Mouse (Mus musculus) thymus, postnatal 0 days (tissue): ENCODE measurements around the gene Manba. TPM values are rescaled to one million over a fixed set of nuclear protein-coding genes. Genes with fewer than 3 reads are reported as not detected.
A peak's percentile ranks its signal among the peaks of the same experiment; 100 is the strongest.

ENCODE experiments used
- DNase-seq: peaks from one replicate; pipeline ENCODE4 v3.0.0-alpha.2; 2015; ENCODE audit warnings: low spot score
- polyA plus RNA-seq: library from polyadenylated mRNA; unstranded; fragments of >200 nt; fragmentation: Nextera tagmentation; extraction: Ambion mirVana; gene quantifications from 2 replicates; pipeline ENCODE4 v1.2.1, GENCODE M21; 2015

The Manba gene
- polyA plus RNA-seq, 1 experiment from 2014 or later, result 9.3 TPM

DNA sequence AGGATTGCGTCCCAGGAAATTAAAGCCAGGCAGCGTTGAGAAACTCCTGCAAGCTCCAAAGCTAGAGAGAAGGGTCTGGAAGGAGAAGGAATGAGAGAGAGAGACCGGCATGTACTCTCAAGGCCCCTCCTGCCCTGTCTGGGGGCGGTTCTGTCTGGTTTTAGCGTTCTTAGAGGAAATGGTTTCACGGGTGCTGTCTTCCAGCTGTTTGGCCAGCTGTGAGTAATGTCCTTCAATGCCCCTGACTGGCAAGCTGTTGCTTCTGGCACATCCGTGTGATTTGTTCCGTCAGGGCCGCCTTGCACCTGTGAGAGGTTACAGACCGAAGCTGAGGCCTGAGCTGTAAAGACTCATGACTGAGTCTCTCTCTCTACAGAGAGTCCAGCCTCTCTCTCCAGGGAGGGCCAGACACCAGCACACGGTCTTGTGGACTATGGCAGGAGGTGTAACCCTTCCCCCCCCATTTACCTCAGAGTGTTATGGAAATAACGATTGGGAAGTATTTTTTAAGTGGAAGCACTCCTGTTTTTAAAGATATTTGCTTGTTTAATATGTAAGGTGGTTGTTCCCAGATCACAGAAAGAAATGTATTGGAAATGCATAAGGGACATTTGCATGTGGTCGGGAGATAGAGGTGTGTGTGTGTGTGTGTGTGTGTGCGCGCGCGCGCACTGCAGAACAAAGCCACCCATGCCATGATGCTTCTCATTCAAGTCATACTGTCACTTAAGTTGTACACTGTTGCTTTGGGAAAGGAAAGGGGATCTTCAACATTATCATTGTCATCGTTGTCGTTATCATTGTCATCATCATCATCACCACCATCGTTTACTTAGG is 95.2 kb downstream of the Manba start:
- DNase-seq, result peak; percentile 61

DNA sequence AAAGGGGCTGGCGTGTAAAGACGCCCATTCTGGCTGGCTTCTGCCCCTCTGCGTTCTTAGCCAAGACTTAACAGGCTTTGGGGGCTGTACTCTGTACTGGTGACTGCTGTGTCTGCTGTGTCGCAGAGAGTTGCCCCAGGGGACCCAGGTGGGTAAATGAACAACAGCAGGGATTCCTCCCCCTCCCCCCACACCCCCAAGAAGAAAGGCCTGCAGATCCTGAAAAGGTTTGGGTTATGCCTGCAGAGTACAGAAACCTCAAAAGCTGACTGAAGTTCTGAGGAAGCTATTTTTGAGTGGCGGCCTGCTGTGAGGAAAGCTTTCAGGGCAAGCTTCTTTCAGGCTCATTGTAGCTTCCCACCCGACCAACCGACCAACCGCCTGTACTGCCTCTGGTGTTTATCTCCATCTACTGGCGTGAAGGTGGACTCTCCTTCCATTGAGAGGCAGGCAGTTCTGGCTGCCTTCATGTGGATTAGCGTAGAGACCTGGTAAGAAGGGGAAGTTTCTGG is 96.3 kb downstream of the Manba start:
- peak; percentile 79 for DNase-seq

- no peak for DNase-seq
Measured at GRCm38 (mm10) chr3:135582246-135582645, 96.8 kb downstream of the Manba start.

- no peak for DNase-seq
Measured at GRCm38 (mm10) chr3:135585482-135585881, 100.1 kb downstream of the Manba start.

GRCm38 (mm10) chr3:135586060-135586459 is 100.6 kb downstream of the Manba start:
- DNase-seq, result no peak

GRCm38 (mm10) chr3:135586471-135586880 is 101.1 kb downstream of the Manba start:
- DNase-seq, result peak; percentile 29

GRCm38 (mm10) chr3:135590471-135590870 is 105.1 kb downstream of the Manba start:
- DNase-seq, result no peak

DNA sequence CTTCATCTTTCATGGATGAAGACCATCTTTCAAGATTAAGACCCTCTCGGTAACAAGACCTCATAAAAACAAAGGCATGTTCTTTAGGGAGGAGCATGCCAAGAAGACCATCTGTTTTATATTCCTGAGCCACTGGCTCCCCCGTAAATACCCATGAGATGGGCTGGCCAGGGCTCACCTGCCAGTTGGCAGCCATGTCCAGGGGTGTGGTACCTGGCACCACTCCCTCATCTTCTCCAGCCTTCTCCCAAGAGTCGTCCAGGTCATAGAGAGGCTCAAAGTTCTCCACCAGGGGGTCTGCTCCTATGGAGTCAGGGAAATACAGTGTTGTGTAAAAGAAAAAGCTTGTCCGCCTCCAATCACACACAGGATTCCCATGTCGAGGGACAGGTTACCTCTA is 106.0 kb downstream of the Manba start:
- DNase-seq, result no peak

- DNase-seq, result no peak
Measured at GRCm38 (mm10) chr3:135592011-135592410, 106.6 kb downstream of the Manba start.

DNA sequence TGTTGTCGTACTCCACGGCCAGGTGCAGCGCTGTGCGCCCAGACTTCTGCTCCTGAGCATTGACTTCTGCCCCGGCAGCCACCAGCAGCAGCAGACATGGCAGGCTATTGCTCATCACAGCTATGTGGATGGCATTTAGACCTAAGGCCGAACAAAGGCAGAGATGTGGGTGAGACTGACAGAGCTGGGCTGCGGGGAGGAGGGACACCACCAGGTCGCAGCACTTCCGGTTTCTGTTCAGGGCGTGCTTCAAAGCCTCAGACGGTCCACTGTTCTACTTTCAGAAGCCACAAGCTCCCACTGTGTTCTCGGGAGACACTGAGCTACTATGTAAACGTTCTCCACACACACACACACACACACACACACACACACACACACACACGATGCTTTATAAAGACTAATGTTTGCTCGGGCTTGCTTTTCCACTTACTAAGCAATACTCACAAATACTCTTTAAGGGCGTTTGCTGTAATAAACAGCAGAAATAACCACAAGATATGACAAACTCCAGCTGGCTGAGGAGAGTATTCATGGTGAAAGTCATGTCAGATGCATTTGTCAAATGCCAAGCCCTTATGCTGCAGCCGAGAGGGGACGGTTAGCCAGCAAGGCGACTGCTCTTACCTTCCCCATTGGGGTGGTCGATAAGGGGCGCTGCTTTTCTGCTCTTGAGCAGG is 109.0 kb downstream of the Manba start:
- DNase-seq, result peak; percentile 54

DNA sequence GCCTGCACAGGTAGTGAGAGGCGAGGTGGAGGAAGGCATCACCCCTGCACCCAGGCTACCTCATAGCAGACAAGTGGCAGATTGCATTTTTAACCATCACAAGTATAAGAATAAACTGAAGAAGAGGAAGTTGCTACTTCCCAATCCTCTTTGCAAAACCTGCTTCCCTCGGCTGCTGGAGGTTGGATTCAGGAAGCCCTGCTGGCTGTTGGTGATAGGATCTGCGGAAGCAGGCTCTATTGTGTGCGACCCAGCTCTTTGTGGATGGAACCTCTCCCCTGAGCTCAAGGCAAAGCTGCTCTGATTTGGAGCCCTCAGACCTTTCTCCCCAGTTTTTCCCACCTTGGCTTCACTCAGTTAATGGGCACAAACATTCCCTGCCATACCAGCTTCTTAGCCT is 111.6 kb downstream of the Manba start:
- no peak for DNase-seq

- no peak for DNase-seq
Measured at GRCm38 (mm10) chr3:135598355-135598754, 112.9 kb downstream of the Manba start.

DNA sequence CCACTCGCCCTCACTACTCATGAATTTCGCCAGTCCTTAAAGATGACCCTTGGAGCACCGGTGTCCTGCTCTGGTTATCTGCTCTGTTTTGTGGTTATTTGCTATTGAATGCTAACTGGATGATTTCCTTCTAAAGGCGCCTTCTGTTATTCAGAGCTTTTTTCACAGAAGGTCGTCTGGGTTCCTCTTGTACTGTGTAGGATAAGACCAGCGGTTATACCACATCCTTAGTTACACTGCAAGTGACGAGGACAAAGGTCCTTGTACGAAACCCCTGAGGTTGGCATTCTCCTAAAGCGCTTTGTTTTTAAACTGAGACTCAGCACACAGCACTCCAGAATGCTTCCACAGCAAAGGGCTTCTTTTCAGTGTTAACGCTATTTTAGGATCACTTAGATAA is 117.3 kb downstream of the Manba start:
- peak; percentile 78 for DNase-seq

DNA sequence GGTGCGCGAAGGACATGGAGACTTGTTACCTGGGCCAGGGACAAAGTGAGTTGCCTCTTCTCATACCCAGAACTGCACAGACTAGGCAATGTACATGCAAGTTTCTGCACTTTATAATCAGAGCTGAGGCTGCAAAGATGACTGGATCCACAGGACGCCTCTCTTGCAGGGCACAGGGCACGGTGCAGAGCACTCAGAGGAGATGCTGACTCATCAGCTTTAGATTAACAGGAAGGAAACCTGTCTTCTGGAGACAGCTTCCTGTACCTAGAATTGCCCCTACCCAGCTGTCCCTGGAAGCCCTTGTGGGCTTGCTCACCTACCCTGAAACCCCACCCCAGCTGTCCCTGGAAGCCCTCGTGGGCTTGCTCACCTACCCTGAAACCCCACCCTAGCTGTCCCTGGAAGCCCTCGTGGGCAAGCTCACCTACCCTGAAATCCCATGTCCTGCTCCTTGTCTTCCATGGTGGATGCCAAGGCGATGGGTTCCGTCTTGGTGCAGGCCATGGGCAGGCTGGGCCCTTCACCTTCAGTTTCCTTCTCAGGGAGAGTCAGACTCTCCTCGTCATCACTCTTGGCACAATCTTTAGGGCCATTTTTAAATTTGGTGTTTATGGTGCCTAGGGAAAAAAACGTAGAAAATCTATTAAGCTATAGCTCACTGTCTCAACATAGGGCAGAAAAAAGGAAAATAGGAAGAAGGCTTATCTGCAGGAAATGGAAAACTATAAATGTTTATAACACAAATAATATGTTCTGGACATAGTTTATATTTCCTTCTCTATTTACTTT is 119.4 kb downstream of the Manba start:
- peak; percentile 74 for DNase-seq

GRCm38 (mm10) chr3:135605474-135605873 is 120.1 kb downstream of the Manba start:
- no peak for DNase-seq

- DNase-seq, result no peak
Measured at GRCm38 (mm10) chr3:135606592-135606991, 121.2 kb downstream of the Manba start.

GRCm38 (mm10) chr3:135607021-135607420 is 121.6 kb downstream of the Manba start:
- DNase-seq, result peak; percentile 56

- peak; percentile 39 for DNase-seq
Measured at GRCm38 (mm10) chr3:135607660-135608473, 122.5 kb downstream of the Manba start.

GRCm38 (mm10) chr3:135610221-135610620 is 124.8 kb downstream of the Manba start:
- DNase-seq, result peak; percentile 62

GRCm38 (mm10) chr3:135614376-135614775 is 129.0 kb downstream of the Manba start:
- no peak for DNase-seq

GRCm38 (mm10) chr3:135616730-135617129 is 131.3 kb downstream of the Manba start:
- DNase-seq, result no peak
